Comparison of ENCODE assay signal across 20 mouse cellular contexts in the genomic region with DNA sequence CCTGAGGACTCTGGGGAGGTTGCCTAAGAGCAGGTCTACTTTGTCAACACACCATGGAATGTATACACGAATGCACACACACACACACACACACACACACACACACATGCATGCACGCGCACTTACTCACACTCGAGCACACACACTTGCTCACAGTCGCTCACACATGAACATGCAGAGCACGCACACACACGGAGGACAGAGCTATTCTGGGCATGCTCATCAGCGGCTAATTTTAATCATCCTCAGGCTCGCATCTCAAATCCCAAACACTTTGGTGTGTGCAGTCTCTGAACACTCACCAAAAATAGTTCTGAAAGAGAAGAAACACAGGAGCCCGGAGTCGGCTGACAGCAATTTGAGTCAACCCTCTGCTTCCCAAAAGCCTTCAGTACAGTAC.
DNase-seq lines count a peak whose midpoint lies in the region; TF ChIP-seq lines count a peak whose summit lies in the region.
"Had no signal": no experiment of that assay in that cellular context is flagged by ENCODE, and none has a peak within 500 bp of the region (broad histone marks: within the 10 kb centered on the region; RNA-seq: fewer than 3 reads in every experiment).

No protein-coding gene starts in this region.

- H3K79me2 ChIP-seq in heart, adult 2 months (replicated peaks; ENCODE audit: control insufficient read depth, insufficient read depth, low read length), result no peaks in the 10 kb centered on the region

- no peak for TF ChIP-seq CTCF in heart, adult 2 months (IDR thresholded peaks at IDR 0.05)
- no peak for TF ChIP-seq CTCF in left cerebral cortex, adult 2 months (IDR thresholded peaks at IDR 0.05)

- peaks cover 31% of the 10 kb centered on the region for H3K4me1 ChIP-seq in heart, embryonic 10.5 days
- H3K4me1 ChIP-seq in heart, adult 2 months (ENCODE audit: control insufficient read depth, insufficient read depth, low read length), result no peaks in the 10 kb centered on the region; the same call in 1 of the 2 replicates
- H3K4me1 ChIP-seq: stomach, embryonic 15.5 days had no signal

- no peak for DNase-seq in heart, embryonic 10.5 days (ENCODE audit: low spot score)
- DNase-seq in heart, adult 2 months, result no peak
- DNase-seq in left cerebral cortex, adult 2 months (ENCODE audit: extremely low spot score in 1 of 2, low spot score in 2 of 2), result peak in 1 of 2 experiments; percentile 30
- DNase-seq in left cerebral cortex, postnatal 4 days, result no peak
- peak; percentile 21 to 40 for DNase-seq in left cerebral cortex, postnatal 36 days (ENCODE audit: low spot score in 2 of 2)
- DNase-seq in right cerebral cortex, postnatal 36 days (ENCODE audit: low spot score in 2 of 2), result peak; percentile 50 to 56
- DNase-seq in lung, postnatal 10 days, result no peak
- DNase-seq: adrenal gland, adult 8-10 months; cerebellum, adult 2 months; embryo, embryonic 11 days; kidney, adult 2 months; kidney, postnatal 25 days; liver; lung, adult 2 months; midbrain, embryonic 14.5 days; spleen, adult 18-20 months; thymus, postnatal 36 days had no signal

- H3K27me3 ChIP-seq in heart, embryonic 10.5 days (ENCODE audit: insufficient read depth, poor library complexity, severe bottlenecking), result peaks cover 4% of the 10 kb centered on the region
- H3K27me3 ChIP-seq in heart, adult 2 months (ENCODE audit: control insufficient read depth, insufficient read depth, low read length), result no peaks in the 10 kb centered on the region
- H3K27me3 ChIP-seq: stomach, embryonic 15.5 days had no signal

- intact Hi-C loops in heart, adult 2 months (cut with DNase I), result no loop called here
- intact Hi-C loops in left cerebral cortex, adult 2 months (cut with DNase I), result no loop called here
- intact Hi-C loops in left cerebral cortex, postnatal 4 days (cut with DNase I), result no loop called here
- intact Hi-C loops in left cerebral cortex, postnatal 36 days (cut with DNase I), result no loop called here

- no peak for TF ChIP-seq EP300 in heart, adult 2 months (IDR thresholded peaks at IDR 0.05; ENCODE audit: insufficient read depth, low read depth, low read length)

- H3K4me3 ChIP-seq in heart, embryonic 10.5 days, result no peak overlapping the region
- H3K4me3 ChIP-seq in heart, adult 2 months, result no peak overlapping the region
- no peak overlapping the region for H3K4me3 ChIP-seq in left cerebral cortex, adult 2 months
- H3K4me3 ChIP-seq: erythroblast, embryonic 14.5 days; stomach, embryonic 15.5 days had no signal

- WGBS in heart, embryonic 10.5 days, result 70% methylated on average over 11 of the region's 11 CpGs
- 50% methylated on average over 11 of the region's 11 CpGs for WGBS in heart, adult 2 months

- H3K36me3 ChIP-seq in heart, embryonic 10.5 days, result no peaks in the 10 kb centered on the region
- H3K36me3 ChIP-seq in heart, adult 2 months (ENCODE audit: control insufficient read depth, insufficient read depth, low read length), result no peaks in the 10 kb centered on the region
- H3K36me3 ChIP-seq: stomach, embryonic 15.5 days had no signal

- no peak for TF ChIP-seq POLR2A in heart, adult 2 months (IDR thresholded peaks at IDR 0.05; ENCODE audit: insufficient read depth, low read depth, low read length)

- no peaks in the 10 kb centered on the region for H3K9me3 ChIP-seq in heart, embryonic 10.5 days
- H3K9me3 ChIP-seq: stomach, embryonic 15.5 days had no signal

- peak overlapping the region; percentile 72 for H3K27ac ChIP-seq in heart, embryonic 10.5 days
- H3K27ac ChIP-seq in heart, adult 2 months, result no peak overlapping the region
- H3K27ac ChIP-seq in left cerebral cortex, adult 2 months, result peak overlapping the region; percentile 44; the same call in 1 of the 2 replicates
- H3K27ac ChIP-seq: macrophage; stomach, embryonic 15.5 days had no signal

- no peak overlapping the region for H3K9ac ChIP-seq in heart, adult 2 months (ENCODE audit: low read depth, low read length)
- H3K9ac ChIP-seq: stomach, embryonic 15.5 days had no signal

Comparison
In these comparisons a context has a peak if more than half of its experiments do, and no peak if none do; other contexts are left out.
1. DNase-seq: peak in left cerebral cortex, postnatal 36 days (2 of 2) and right cerebral cortex, postnatal 36 days (2 of 2); none in heart, embryonic 10.5 days (single experiment), heart, adult 2 months (0 of 2), left cerebral cortex, postnatal 4 days (single experiment) and lung, postnatal 10 days (single experiment).